Mouse (Mus musculus) embryonic facial prominence, embryonic 11.5 days (tissue): ENCODE results near the gene Zfp658. TPM values are rescaled to one million over a fixed set of nuclear protein-coding genes. Genes with fewer than 3 reads are reported as not detected.

Experiments used
- ATAC-seq: fragments of 200-750 bp; cut with Nextera tagmentation; replicated peaks from 2 replicates; pipeline ENCODE4 v1.8.0; 2017; ENCODE audit warnings: low read depth; ENCODE audit not compliant: insufficient number of reproducible peaks, low FRiP score, low TSS enrichment
- DNase-seq: peaks from one replicate; pipeline ENCODE4 v3.0.0-alpha.2; 2015; ENCODE audit warnings: low spot score
- H3K27ac ChIP-seq: fragments of 300-500 bp; sonication (generic); replicated peaks from 2 replicates; pipeline ENCODE4 v1.5.1; 2014; ENCODE audit warnings: mild to moderate bottlenecking, low read depth, low read length, control low read depth
- H3K27me3 ChIP-seq: fragments of 300-500 bp; sonication (generic); 2 replicates; pipeline ENCODE4 v1.6.1; 2014; ENCODE audit warnings: mild to moderate bottlenecking, low read length, moderate library complexity, mixed read lengths; ENCODE audit not compliant: control insufficient read depth, insufficient read depth
- H3K36me3 ChIP-seq: fragments of 300-500 bp; sonication (generic); replicated peaks from 2 replicates; pipeline ENCODE4 v1.6.1; 2014; ENCODE audit warnings: low read depth, mild to moderate bottlenecking, low read length, moderate library complexity, mixed read lengths; ENCODE audit not compliant: control insufficient read depth, insufficient read depth
- H3K4me1 ChIP-seq: fragments of 300-500 bp; sonication (generic); 2 replicates; pipeline ENCODE4 v1.6.1; 2014; ENCODE audit warnings: low read length, mixed read lengths; ENCODE audit not compliant: control insufficient read depth, insufficient read depth
- H3K4me2 ChIP-seq: fragments of 300-500 bp; sonication (generic); 2 replicates; pipeline ENCODE4 v1.6.1; 2014; ENCODE audit warnings: low read depth, mild to moderate bottlenecking, control low read depth, low read length, moderate library complexity
- H3K4me3 ChIP-seq: fragments of 300-500 bp; sonication (generic); 2 replicates; pipeline ENCODE4 v1.5.1; 2014; ENCODE audit warnings: low read depth, low read length, control low read depth
- H3K9ac ChIP-seq: fragments of 300-500 bp; sonication (generic); replicated peaks from 2 replicates; pipeline ENCODE4 v1.6.1; 2014; ENCODE audit warnings: mild to moderate bottlenecking, control low read depth, low read length
- H3K9me3 ChIP-seq: fragments of 300-500 bp; sonication (generic); replicated peaks from 2 replicates; pipeline ENCODE4 v1.6.1; 2016; ENCODE audit warnings: mild to moderate bottlenecking, low read length, inconsistent platforms, mixed read lengths; ENCODE audit not compliant: control insufficient read depth
- WGBS: fragments of 180-500 bp; shearing (Covaris S2); extraction: QIAGEN DNeasy Blood & Tissue Kit; methylation state at CpG from one replicate; pipeline ENCODE4 v1.1.7; 2014; 5-methylcytosine and 5-hydroxymethylcytosine counted together
- polyA plus RNA-seq: library from polyadenylated mRNA; unstranded; fragments of >200 nt; fragmentation: Nextera tagmentation; extraction: Ambion mirVana; gene quantifications from 2 replicates; pipeline ENCODE4 v1.2.1, GENCODE M21; 2014

Zfp658 gene
- polyA plus RNA-seq, 1 experiment from 2014 or later = 5.4 TPM

GRCm38 (mm10) chr7:43606896-43607742 lies 45.1 kb downstream of the Zfp658 start, which contains the start of gene Zfp819:
Gene Zfp819 (plus strand): TSS chr7:43607169.
- Histone ChIP-seq H3K9ac (peak within 1 kb of the TSS; percentile 57), H3K4me2 (peak within 1 kb of the TSS; percentile 83), H3K27me3 (no peaks in the 10 kb centered on the region), H3K4me3 (peak within 1 kb of the TSS; percentile 41), H3K4me1 (no peaks in the 10 kb centered on the region), H3K36me3 (no peaks in the 10 kb centered on the region), H3K27ac (no peak within 1 kb of the TSS), H3K9me3 (no peaks in the 10 kb centered on the region)
- WGBS = 12% methylated on average over 41 of the region's 41 CpGs
- ATAC-seq (peak; percentile 90), DNase-seq (peak; percentile 88)

GRCm38 (mm10) chr7:43607743-43608287 lies 45.8 kb downstream of the Zfp658 start:
- DNase-seq (no peak), ATAC-seq (no peak)
- Histone ChIP-seq H3K27ac (no peak overlapping the region), H3K4me1 (no peaks in the 10 kb centered on the region), H3K27me3 (no peaks in the 10 kb centered on the region), H3K9me3 (no peaks in the 10 kb centered on the region), H3K4me3 (no peak overlapping the region), H3K4me2 (no peak overlapping the region; the same call in 1 of the 2 replicates), H3K36me3 (no peaks in the 10 kb centered on the region), H3K9ac (no peak overlapping the region)
- WGBS = 47% methylated on average over 5 of the region's 5 CpGs

GRCm38 (mm10) chr7:43608316-43608824 lies 46.3 kb downstream of the Zfp658 start:
- Histone ChIP-seq H3K9ac (no peak overlapping the region), H3K4me2 (no peak overlapping the region), H3K9me3 (no peaks in the 10 kb centered on the region), H3K36me3 (no peaks in the 10 kb centered on the region), H3K4me3 (no peak overlapping the region), H3K4me1 (no peaks in the 10 kb centered on the region), H3K27me3 (no peaks in the 10 kb centered on the region), H3K27ac (no peak overlapping the region)
- ATAC-seq = no peak
- no peak for DNase-seq
- 81% methylated on average over 7 of the region's 7 CpGs for WGBS

- 87% methylated on average over 13 of the region's 14 CpGs for WGBS
- ATAC-seq (no peak), DNase-seq (no peak)
- no peaks in the 10 kb centered on the region for H3K4me1 ChIP-seq
- H3K27me3 ChIP-seq = no peaks in the 10 kb centered on the region
- H3K27ac ChIP-seq = no peak overlapping the region
- H3K4me2 ChIP-seq = no peak overlapping the region
- no peak overlapping the region for H3K9ac ChIP-seq
- H3K36me3 ChIP-seq = no peaks in the 10 kb centered on the region
- H3K9me3 ChIP-seq = no peaks in the 10 kb centered on the region
- no peak overlapping the region for H3K4me3 ChIP-seq
Observed at GRCm38 (mm10) chr7:43613816-43614551, 51.9 kb downstream of the Zfp658 start.

- no peak overlapping the region for H3K27ac ChIP-seq
- WGBS = 82% methylated on average over 7 of the region's 7 CpGs
- ATAC-seq (no peak), DNase-seq (no peak)
- H3K4me3 ChIP-seq = no peak overlapping the region
- no peaks in the 10 kb centered on the region for H3K27me3 ChIP-seq
- no peaks in the 10 kb centered on the region for H3K36me3 ChIP-seq
- no peaks in the 10 kb centered on the region for H3K4me1 ChIP-seq
- H3K9me3 ChIP-seq = no peaks in the 10 kb centered on the region
- no peak overlapping the region for H3K4me2 ChIP-seq
- no peak overlapping the region for H3K9ac ChIP-seq
Observed at GRCm38 (mm10) chr7:43622927-43623326, 60.9 kb downstream of the Zfp658 start.

GRCm38 (mm10) chr7:43623819-43624218 lies 61.8 kb downstream of the Zfp658 start:
- H3K4me2 ChIP-seq = no peak overlapping the region
- H3K36me3 ChIP-seq = no peaks in the 10 kb centered on the region
- H3K27ac ChIP-seq = no peak overlapping the region
- H3K4me1 ChIP-seq = no peaks in the 10 kb centered on the region
- H3K9ac ChIP-seq = no peak overlapping the region
- H3K4me3 ChIP-seq = no peak overlapping the region
- WGBS = 13% methylated on average over 10 of the region's 10 CpGs
- H3K27me3 ChIP-seq = no peaks in the 10 kb centered on the region
- H3K9me3 ChIP-seq = no peaks in the 10 kb centered on the region
- ATAC-seq (peak; percentile 56; the same call in 1 of the 2 replicates), DNase-seq (peak; percentile 36)
